Mouse (Mus musculus) testis, postnatal 10 days (tissue): ENCODE results near the gene Arl1.
"Not testable (repeated sequence)": the region's sequence is repeated elsewhere in the genome, so short reads cannot be mapped to it uniquely, and the experiment has no call there.

ENCODE experiments used
- DNase-seq: peaks from one replicate; pipeline ENCODE4 v3.0.0; 2021; ENCODE audit warnings: low spot score

The Arl1 gene

GRCm38 (mm10) chr10:88730571-88731495 is at the start of gene Arl1:
Gene Arl1 (plus strand): TSS chr10:88730858.
- DNase-seq = peak; percentile 95

- DNase-seq = no peak
Measured at GRCm38 (mm10) chr10:88682904-88683563, 47.6 kb upstream of the Arl1 start.

DNA sequence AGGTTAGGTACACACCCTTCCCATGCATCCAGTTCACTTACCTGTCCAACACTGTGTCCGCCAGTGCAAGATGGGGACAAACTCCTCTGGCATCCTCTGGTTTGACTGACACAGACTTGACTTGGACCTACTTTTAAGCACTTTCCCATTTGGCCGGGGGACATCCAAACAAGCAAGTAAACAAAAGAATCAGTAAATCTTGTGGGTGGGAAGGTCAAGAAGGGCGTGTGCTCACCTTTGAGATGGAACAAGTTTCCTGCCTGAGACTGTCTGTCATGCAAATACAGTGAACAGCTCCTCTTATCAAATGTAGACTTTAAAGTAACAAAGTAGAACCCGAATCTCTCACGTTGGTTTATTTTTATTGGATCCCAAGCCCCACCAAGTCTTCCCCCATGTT is 45.7 kb upstream of the Arl1 start, which contains the start of gene Spic:
TSS of gene Spic (minus strand) at position 91 of the 400 bp plus-strand sequence.
- no peak for DNase-seq

- DNase-seq = no peak
Measured at GRCm38 (mm10) chr10:88700938-88701337, 29.7 kb upstream of the Arl1 start.

- DNase-seq = no peak
Measured at GRCm38 (mm10) chr10:88708671-88709523, 21.8 kb upstream of the Arl1 start.

DNA sequence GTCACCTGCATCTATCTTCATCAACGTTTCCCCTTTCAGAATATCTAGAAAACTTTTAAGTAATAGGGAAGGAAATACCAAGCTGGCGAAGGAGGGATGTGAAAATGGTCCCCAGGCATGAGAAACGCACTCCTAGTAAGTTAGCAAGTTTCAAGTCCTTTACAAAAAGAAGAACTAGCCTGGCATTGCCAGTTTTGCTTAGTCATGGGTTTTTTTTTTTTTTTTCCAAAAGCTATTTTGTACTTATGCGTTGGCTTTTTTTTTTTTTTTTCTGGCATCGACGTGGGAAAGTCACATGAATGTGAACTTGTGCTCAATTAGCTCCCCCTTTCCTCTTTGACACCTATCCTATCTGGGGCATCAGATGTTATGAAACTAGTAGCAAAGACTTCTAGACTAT is 18.3 kb upstream of the Arl1 start:
- DNase-seq = no peak

DNA sequence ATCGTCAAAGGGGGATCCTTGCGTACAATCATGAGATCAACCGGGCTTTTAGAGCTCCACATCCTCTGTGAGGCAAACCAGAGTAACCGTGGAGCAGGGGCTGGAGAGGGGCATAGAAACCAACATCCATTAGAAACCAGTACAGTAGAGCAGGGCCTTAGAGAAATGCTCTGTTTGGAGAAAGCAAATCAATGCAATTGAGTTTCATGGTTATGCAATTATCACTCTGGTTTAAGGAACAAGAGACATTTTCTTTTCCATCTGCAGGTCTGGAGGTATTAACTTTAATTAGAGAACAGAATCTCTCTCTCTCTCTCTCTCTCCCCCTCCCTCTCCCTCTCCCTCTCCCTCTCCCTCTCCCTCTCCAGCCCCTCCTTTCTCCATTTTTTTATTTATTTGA is 15.9 kb upstream of the Arl1 start:
- DNase-seq = no peak

DNA sequence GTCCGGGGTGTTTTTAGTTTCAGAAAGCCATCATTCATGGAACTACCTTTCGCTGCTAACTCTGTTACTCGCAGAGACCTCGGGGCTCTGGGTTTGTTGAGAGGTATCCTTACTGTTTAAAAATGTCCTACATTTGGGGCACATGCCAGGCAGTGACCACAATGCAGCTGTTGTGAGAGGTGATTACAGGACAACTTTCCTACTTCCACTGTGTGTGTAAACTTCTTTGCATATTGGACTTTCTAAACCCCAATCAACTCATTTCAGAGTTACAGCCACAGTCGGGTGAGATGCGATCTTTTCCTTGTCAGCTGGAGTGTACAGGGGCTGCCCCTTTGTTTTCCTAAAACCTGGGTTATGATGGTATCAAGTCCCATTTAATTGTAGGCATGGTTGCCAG is 15.0 kb upstream of the Arl1 start:
- DNase-seq = no peak

GRCm38 (mm10) chr10:88716986-88717755 is 13.5 kb upstream of the Arl1 start:
- no peak for DNase-seq

- DNase-seq = no peak
Measured at GRCm38 (mm10) chr10:88717756-88718025, 13.0 kb upstream of the Arl1 start.

DNA sequence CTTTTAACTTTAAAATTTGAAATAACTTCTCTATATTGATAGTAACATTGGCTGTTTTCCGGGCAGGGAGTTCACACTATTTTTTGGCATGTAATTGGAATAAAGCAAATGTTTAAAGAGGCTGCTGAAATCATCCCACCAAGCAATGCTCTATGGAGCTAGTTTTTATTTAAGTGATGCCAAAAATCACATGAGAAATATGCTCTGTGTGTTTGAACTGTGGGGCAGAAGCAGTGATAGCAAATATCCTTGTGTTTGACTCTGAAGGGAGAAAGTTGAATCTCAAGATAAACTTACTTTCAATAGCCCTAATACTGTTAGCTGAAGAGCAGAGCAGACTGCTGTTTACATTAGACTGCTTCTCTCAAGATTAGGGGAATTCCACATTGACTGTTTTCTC is 11.0 kb upstream of the Arl1 start:
- no peak for DNase-seq

DNA sequence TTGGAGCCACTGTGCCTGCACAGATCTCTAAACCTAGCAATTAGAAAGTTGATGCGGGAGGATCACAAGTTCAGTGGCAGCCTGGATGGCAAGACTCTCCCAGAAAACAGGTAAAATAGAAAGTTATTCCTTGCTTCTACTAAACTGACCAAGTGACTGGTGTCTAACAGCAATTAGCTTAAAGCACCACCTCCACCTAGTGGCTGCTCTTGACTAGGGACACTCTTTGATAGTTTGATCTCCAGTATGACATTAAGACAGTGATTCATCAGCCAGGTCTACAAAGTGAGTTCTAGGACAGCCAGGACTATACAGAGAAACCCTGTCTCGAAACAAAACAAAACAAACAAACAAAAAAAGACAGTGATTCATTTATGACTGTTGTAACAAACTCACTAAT is 5.3 kb upstream of the Arl1 start:
- DNase-seq = no peak

- DNase-seq = peak; percentile 72
Measured at GRCm38 (mm10) chr10:88727128-88727527, 3.5 kb upstream of the Arl1 start.

DNA sequence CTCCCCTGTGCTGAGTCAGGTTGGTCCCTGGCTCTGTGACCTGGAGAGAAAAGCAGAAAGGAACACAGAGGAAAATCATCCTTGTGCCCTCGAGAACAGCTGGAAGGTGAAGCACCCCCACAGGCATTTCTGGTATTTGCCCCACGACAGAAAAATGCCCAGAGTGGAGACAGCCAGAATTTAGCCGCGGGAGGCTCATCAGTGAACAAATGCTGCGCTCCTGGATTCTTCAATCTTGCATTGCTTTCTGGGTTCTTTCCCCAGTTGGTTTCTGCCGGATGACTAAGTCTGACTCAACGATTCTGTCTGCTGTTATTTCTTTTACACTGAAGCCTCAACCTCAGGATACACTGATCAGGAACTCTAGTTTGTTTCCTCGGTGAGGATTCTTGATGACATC is 2.5 kb upstream of the Arl1 start:
- no peak for DNase-seq

GRCm38 (mm10) chr10:88731496-88732308 is 1.0 kb downstream of the Arl1 start:
- no peak for DNase-seq

DNA sequence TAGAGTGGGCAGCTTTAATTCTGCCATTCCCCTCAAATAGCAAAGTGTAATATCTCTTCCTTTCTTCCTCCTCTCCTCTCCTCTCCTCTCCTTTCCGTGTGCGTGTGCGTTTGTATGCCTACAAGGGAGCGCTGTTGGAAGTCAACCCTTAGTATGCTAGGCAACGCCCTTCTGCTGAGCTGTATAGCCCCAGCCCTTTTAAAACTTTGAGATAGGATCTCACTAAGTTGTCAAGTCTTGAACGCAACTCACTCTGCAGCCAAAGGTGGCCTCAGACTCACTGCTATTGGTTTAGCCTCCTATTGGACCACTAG is 1.6 kb downstream of the Arl1 start:
- DNase-seq = no peak

DNA sequence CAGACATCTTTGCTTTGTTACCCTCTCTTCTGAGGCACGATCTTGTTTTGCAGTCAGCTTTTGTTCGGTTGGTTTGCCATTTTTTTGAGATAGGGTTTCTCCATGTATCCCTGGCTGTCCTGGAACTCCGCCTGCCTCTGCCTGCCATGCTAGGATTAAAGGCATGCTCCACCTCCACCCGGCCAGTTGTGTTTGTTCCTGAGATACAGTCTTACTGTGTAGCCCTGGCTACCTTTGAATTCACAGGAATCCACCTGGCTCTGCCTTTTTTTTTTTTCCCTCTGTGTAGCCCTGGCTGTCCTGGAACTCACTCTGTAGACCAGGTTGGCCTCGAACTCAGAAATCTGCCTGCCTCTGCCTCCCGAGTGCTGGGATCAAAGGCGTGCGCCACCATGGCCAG is 8.4 kb downstream of the Arl1 start:
- DNase-seq = not testable (repeated sequence)

- no peak for DNase-seq
Measured at GRCm38 (mm10) chr10:88739818-88740217, 9.2 kb downstream of the Arl1 start.

DNA sequence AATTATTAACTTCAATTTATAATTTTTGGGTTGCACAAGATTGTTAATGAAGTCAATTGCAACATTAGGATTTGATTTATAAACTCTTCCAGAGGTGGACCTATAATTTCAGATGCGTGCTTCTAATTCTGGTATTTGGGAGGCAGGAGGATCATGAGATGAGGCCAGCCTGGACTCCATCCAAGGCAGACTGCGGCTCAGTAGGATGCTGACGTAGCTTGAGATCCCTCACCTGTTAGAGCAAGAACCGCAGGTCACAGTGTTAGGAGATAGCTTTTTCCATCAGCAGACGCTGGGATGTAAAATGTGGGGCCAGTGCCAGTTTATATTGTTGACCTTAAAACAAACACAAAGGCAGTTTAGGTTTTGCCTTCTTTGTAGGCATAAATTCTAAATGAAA is 10.1 kb downstream of the Arl1 start:
- no peak for DNase-seq

DNA sequence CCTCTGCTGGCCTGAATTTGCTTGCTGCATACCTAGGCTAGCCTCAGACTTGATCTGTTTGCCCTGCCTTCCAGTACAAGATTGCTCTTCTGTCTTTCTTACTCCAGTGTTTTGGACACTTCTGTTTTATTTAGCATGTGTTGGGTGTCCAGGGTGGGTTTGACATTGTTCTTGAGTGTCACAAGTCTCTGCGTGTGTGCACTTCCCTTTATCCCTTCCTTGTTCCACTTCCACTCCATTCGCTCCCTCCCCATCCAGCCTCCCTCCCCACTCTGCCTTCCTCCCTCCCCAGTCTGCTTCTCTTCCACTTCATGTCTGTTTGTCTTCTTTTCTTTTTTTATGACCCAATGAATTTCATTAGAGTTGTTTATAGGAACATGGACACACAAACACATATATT is 10.8 kb downstream of the Arl1 start:
- DNase-seq = no peak

GRCm38 (mm10) chr10:88761524-88762212 is 31.0 kb downstream of the Arl1 start:
- DNase-seq = no peak
